In the genomic region with DNA sequence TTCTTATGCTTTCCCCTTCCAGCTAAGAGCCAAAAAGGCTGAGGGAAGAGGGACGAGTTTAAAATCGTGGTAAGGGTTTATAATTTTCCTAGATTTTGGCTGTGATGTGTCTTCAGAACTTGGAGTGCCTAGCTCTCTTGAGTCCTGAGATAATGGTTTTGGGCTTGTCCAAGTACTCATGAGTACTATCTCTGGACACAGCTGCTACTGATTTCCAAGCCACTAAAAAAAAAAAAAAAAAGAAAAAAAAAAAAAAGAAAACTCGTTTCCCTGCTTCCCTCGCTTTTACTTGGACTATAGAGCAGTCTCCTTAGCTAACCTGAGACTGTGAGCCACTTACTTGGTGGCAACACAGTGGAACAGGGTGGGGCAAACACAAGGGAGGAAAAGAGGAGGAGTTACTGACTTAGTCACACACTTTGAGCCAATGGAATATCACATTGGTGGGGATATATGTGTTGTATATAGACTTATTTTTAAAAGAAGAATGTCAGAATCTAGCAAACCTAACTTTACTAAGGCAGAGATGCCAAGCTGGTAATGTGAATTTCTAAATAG, we compare ENCODE assay signal across 23 mouse cellular contexts.
"Had no signal": no experiment of that assay in that cellular context is flagged by ENCODE, and none has a peak within 500 bp of the region (broad histone marks: within the 10 kb centered on the region; RNA-seq: fewer than 3 reads in every experiment).

No protein-coding gene starts in this region.

- H3K4me1 ChIP-seq: heart, embryonic 13.5 days; heart, embryonic 15.5 days; hindbrain, embryonic 13.5 days; hindbrain, embryonic 15.5 days; kidney, embryonic 15.5 days; limb, embryonic 10.5 days; limb, embryonic 12.5 days had no signal

- H3K27me3 ChIP-seq: heart, embryonic 15.5 days had no signal

- DNase-seq: gastrocnemius, postnatal 10 days; gastrocnemius, postnatal 36 days; heart, adult 2 months; heart, postnatal 4 days; kidney, adult 11 months; kidney, adult 2 months; kidney, adult 9 months; kidney, postnatal 14 days; kidney, postnatal 36 days; layer of hippocampus, adult 9-11 months; liver had no signal

- H3K9ac ChIP-seq: heart, embryonic 13.5 days; heart, embryonic 15.5 days; hindbrain, embryonic 13.5 days; hindbrain, embryonic 15.5 days; kidney, embryonic 15.5 days; limb, embryonic 12.5 days; liver, embryonic 14.5 days had no signal

- H3K4me3 ChIP-seq: heart, adult 2 months; heart, embryonic 13.5 days; heart, embryonic 15.5 days; hindbrain, embryonic 13.5 days; hindbrain, embryonic 15.5 days; kidney, embryonic 15.5 days; left cerebral cortex, adult 2 months; limb, embryonic 10.5 days; limb, embryonic 12.5 days had no signal

- ATAC-seq: hindbrain, postnatal 0 days; intestine, embryonic 16.5 days had no signal

- H3K36me3 ChIP-seq: heart, embryonic 15.5 days; hindbrain, embryonic 13.5 days; hindbrain, embryonic 15.5 days; kidney, embryonic 15.5 days; limb, embryonic 10.5 days; limb, embryonic 12.5 days had no signal

- H3K27ac ChIP-seq: heart, adult 2 months; heart, embryonic 13.5 days; heart, embryonic 15.5 days; hindbrain, embryonic 13.5 days; hindbrain, embryonic 15.5 days; hindbrain, postnatal 0 days; kidney, embryonic 15.5 days; kidney, postnatal 0 days; left cerebral cortex, adult 2 months; limb, embryonic 10.5 days; limb, embryonic 12.5 days; liver, embryonic 14.5 days had no signal

- H3K9me3 ChIP-seq: heart, embryonic 13.5 days; heart, embryonic 15.5 days; hindbrain, embryonic 13.5 days; hindbrain, embryonic 15.5 days; kidney, embryonic 15.5 days; limb, embryonic 10.5 days; limb, embryonic 12.5 days had no signal
